Mouse (Mus musculus) retina, adult 2 months (tissue): ENCODE measurements at regions not wholly inside any gene's neighbourhood (a gene's known extent, or its start where the extent isn't known, plus 50 kb on each side); places are given as distances from the start of the nearest gene placed in this dataset.

ENCODE experiments used
- DNase-seq: peaks from one replicate; pipeline ENCODE4 v3.0.0-alpha.2; 2012; ENCODE audit warnings: low read depth, low spot score

- no peak for DNase-seq
These were observed 292.0 kb downstream of the Cd47 start for GRCm38 (mm10) chr16:50092318-50092717.

GRCm38 (mm10) chr16:50092780-50093179 lies 292.4 kb downstream of the Cd47 start:
- DNase-seq: no peak

DNA sequence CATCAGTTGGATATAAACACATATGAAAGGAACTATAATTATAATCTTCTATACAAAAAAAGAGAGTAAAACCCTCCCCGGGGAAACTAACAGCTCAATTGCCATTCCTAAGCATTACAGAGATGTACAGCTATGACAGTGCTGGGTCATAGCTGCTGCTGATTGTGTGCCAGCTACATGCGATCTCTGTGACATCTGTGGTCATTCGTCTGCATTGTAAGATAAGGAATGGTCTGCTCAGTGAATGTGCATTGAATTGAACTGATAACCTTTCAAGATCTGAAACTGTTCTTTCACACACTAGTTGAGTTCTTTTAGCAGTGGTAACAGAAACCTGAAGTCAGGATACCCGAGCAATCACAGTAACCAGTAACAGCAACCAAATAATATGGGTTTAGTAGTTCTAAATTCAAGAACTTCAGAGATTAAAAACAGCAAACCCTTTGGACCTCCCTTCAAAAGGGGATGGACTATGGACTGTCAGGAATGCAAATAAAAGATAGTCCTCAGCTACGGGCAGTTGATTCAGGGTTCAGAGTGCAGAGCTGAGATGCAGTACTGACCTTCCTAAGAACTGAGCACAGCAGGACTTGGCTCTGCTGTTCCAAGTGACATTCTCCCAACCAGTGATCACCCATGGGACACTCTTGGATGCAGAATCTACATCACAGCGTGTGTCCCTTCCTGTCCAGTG lies 295.7 kb downstream of the Cd47 start:
- no peak for DNase-seq

GRCm38 (mm10) chr16:50096563-50096962 lies 296.2 kb downstream of the Cd47 start:
- DNase-seq: no peak

DNA sequence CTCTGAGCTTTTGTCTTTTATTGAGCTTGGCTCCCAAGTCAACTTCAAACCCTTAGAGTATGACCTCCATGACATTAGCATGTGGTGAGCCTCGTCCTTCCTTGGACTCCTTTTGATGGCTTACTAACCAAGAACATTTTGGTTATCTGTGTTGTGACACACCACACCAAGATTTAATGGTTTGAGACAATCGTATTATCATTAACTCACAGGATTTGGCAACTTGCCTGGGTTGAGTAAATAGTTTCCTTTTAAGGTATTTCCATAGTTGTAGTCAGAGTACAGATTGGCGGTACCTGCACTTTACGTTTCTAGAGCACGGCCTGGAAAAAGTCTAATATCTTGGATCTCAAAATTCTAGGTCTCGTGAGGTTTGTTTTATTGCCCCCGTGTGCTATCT lies 303.0 kb downstream of the Cd47 start:
- no peak for DNase-seq

DNA sequence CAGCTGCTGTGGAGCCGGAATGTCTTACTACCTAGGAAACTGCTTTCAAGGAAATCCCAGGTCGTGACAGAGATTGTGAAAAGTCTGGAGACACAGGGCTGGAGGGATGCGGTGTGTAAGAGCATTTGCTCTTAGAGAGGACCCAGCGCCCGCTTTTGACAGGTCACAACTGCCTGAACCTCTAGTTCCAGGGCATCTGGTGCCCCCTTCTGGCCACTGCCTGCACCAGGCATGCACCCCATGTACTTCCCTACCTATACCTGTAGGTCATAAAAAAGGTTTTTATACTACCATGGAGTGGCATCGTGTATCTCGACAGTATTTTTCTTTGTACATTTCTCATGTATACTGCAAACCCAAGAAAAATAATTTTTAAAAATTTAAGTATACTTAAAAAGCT lies 314.0 kb downstream of the Bbx start:
- no peak for DNase-seq

DNA sequence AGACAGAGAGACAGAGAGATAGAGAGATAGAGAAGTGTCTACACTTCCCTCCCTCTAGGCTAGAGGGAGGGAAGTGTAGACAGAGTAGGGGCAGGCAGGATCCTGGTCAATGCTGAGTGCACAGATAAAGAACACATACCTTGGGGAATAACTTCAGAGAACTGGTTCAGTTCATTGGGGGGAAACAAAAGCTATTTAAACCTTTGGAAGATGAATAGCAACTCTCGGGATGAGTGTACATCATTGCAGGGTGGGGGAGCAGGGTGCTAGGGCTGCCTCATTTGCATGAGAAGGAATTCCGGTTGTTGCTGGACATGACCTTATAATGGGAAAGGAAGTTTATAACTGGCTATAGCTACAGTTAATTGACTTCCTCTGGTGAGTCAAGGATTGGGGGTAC lies 309.7 kb downstream of the Bbx start:
- DNase-seq: no peak

- no peak for DNase-seq
These were observed 307.5 kb downstream of the Bbx start for GRCm38 (mm10) chr16:50124646-50125045.

GRCm38 (mm10) chr16:50125564-50125963 lies 306.6 kb downstream of the Bbx start:
- no peak for DNase-seq

- DNase-seq: no peak
These were observed 300.8 kb downstream of the Bbx start for GRCm38 (mm10) chr16:50131406-50131805.
